Mouse (Mus musculus): Measurements from ENCODE around the gene Slc24a1. TPM values are rescaled to one million over a fixed set of nuclear protein-coding genes. Genes with fewer than 3 reads are reported as not detected.

Slc24a1 gene
- polyA plus RNA-seq, 1 experiment from 2014 or later = 0.07 TPM

- Histone ChIP-seq H3K9me3 (ENCODE audit: control insufficient read depth, low read length) (no peaks in the 10 kb centered on the region), H3K4me1 (ENCODE audit: control insufficient read depth, insufficient read depth, low read length) (peaks cover 5% of the 10 kb centered on the region; the same call in 1 of the 2 replicates), H3K9ac (ENCODE audit: low read length) (peak overlapping the region; percentile 17; the same call in 1 of the 2 replicates), H3K36me3 (ENCODE audit: control insufficient read depth, insufficient read depth, low read length) (no peaks in the 10 kb centered on the region), H3K27me3 (ENCODE audit: control insufficient read depth, insufficient read depth, low read length) (peaks cover 6% of the 10 kb centered on the region; the same call in 1 of the 2 replicates), H3K4me3 (ENCODE audit: low read depth, low read length) (no peak overlapping the region), H3K27ac (replicated peaks; ENCODE audit: low read depth, low read length) (no peak overlapping the region), H3K4me2 (ENCODE audit: low read depth, severe bottlenecking) (peak overlapping the region; percentile 34)
- 10% methylated on average over 11 of the region's 11 CpGs for WGBS
- ATAC-seq (ENCODE audit: insufficient number of reproducible peaks, low FRiP score, low TSS enrichment, low read depth) = no peak
- peak; percentile 39 for DNase-seq (ENCODE audit: low spot score)
Observed at GRCm38 (mm10) chr9:64943997-64944396, 7.4 kb downstream of the Slc24a1 start.

- no peak overlapping the region for H3K4me2 ChIP-seq (ENCODE audit: low read depth, severe bottlenecking)
- no peak for DNase-seq (ENCODE audit: low spot score)
- ATAC-seq (ENCODE audit: insufficient number of reproducible peaks, low FRiP score, low TSS enrichment, low read depth) = no peak
Observed at GRCm38 (mm10) chr9:64941650-64942049, 9.8 kb downstream of the Slc24a1 start.

GRCm38 (mm10) chr9:64940731-64941346, 10.6 kb downstream of the Slc24a1 start:
- Histone ChIP-seq H3K36me3 (ENCODE audit: control insufficient read depth, insufficient read depth, low read length) (no peaks in the 10 kb centered on the region), H3K4me3 (ENCODE audit: low read depth, low read length) (no peak overlapping the region), H3K27me3 (ENCODE audit: control insufficient read depth, insufficient read depth, low read length) (peaks cover 6% of the 10 kb centered on the region; the same call in 1 of the 2 replicates), H3K27ac (replicated peaks; ENCODE audit: low read depth, low read length) (no peak overlapping the region), H3K4me1 (ENCODE audit: control insufficient read depth, insufficient read depth, low read length) (peaks cover 5% of the 10 kb centered on the region; the same call in 1 of the 2 replicates), H3K9me3 (ENCODE audit: control insufficient read depth, low read length) (no peaks in the 10 kb centered on the region), H3K4me2 (ENCODE audit: low read depth, severe bottlenecking) (no peak overlapping the region), H3K9ac (ENCODE audit: low read length) (no peak overlapping the region)
- WGBS = 62% methylated on average over 11 of the region's 11 CpGs
- DNase-seq (ENCODE audit: low spot score) (no peak), ATAC-seq (ENCODE audit: insufficient number of reproducible peaks, low FRiP score, low TSS enrichment, low read depth) (no peak)

More at GRCm38 (mm10) chr9:64941650-64942049, 9.8 kb downstream of the Slc24a1 start:
- no peaks in the 10 kb centered on the region for H3K9me3 ChIP-seq (ENCODE audit: control insufficient read depth, low read length)
- no peaks in the 10 kb centered on the region for H3K36me3 ChIP-seq (ENCODE audit: control insufficient read depth, insufficient read depth, low read length)
- peaks cover 5% of the 10 kb centered on the region; the same call in 1 of the 2 replicates for H3K4me1 ChIP-seq (ENCODE audit: control insufficient read depth, insufficient read depth, low read length)
- H3K9ac ChIP-seq (ENCODE audit: low read length) = no peak overlapping the region
- peaks cover 6% of the 10 kb centered on the region; the same call in 1 of the 2 replicates for H3K27me3 ChIP-seq (ENCODE audit: control insufficient read depth, insufficient read depth, low read length)
- H3K27ac ChIP-seq (replicated peaks; ENCODE audit: low read depth, low read length) = no peak overlapping the region
- 92% methylated on average over 4 of the region's 4 CpGs for WGBS
- no peak overlapping the region for H3K4me3 ChIP-seq (ENCODE audit: low read depth, low read length)

- Histone ChIP-seq H3K9ac (ENCODE audit: low read length) (no peak overlapping the region), H3K4me1 (ENCODE audit: control insufficient read depth, insufficient read depth, low read length) (peaks cover 5% of the 10 kb centered on the region; the same call in 1 of the 2 replicates), H3K9me3 (ENCODE audit: control insufficient read depth, low read length) (no peaks in the 10 kb centered on the region), H3K4me3 (ENCODE audit: low read depth, low read length) (no peak overlapping the region), H3K36me3 (ENCODE audit: control insufficient read depth, insufficient read depth, low read length) (no peaks in the 10 kb centered on the region), H3K4me2 (ENCODE audit: low read depth, severe bottlenecking) (no peak overlapping the region), H3K27ac (replicated peaks; ENCODE audit: low read depth, low read length) (no peak overlapping the region), H3K27me3 (ENCODE audit: control insufficient read depth, insufficient read depth, low read length) (peaks cover 3% of the 10 kb centered on the region; the same call in 1 of the 2 replicates)
- ATAC-seq (ENCODE audit: insufficient number of reproducible peaks, low FRiP score, low TSS enrichment, low read depth) (no peak), DNase-seq (ENCODE audit: low spot score) (no peak)
- WGBS = 84% methylated on average over 2 of the region's 2 CpGs
Observed at GRCm38 (mm10) chr9:64939790-64940189, 11.6 kb downstream of the Slc24a1 start.

- peaks cover 3% of the 10 kb centered on the region; the same call in 1 of the 2 replicates for H3K27me3 ChIP-seq (ENCODE audit: control insufficient read depth, insufficient read depth, low read length)
- WGBS = 64% methylated on average over 4 of the region's 4 CpGs
- H3K36me3 ChIP-seq (ENCODE audit: control insufficient read depth, insufficient read depth, low read length) = no peaks in the 10 kb centered on the region
- no peak overlapping the region for H3K4me2 ChIP-seq (ENCODE audit: low read depth, severe bottlenecking)
- no peak overlapping the region for H3K27ac ChIP-seq (replicated peaks; ENCODE audit: low read depth, low read length)
- DNase-seq (ENCODE audit: low spot score) = no peak
- H3K9ac ChIP-seq (ENCODE audit: low read length) = no peak overlapping the region
- no peak overlapping the region for H3K4me3 ChIP-seq (ENCODE audit: low read depth, low read length)
- no peaks in the 10 kb centered on the region for H3K9me3 ChIP-seq (ENCODE audit: control insufficient read depth, low read length)
- no peak for ATAC-seq (ENCODE audit: insufficient number of reproducible peaks, low FRiP score, low TSS enrichment, low read depth)
- H3K4me1 ChIP-seq (ENCODE audit: control insufficient read depth, insufficient read depth, low read length) = peaks cover 7% of the 10 kb centered on the region; the same call in 1 of the 2 replicates
Observed at GRCm38 (mm10) chr9:64939281-64939680, 12.1 kb downstream of the Slc24a1 start.

GRCm38 (mm10) chr9:64938535-64938934, 12.9 kb downstream of the Slc24a1 start:
- Histone ChIP-seq H3K27ac (replicated peaks; ENCODE audit: low read depth, low read length) (no peak overlapping the region), H3K9ac (ENCODE audit: low read length) (no peak overlapping the region), H3K4me1 (ENCODE audit: control insufficient read depth, insufficient read depth, low read length) (peaks cover 12% of the 10 kb centered on the region; the same call in 1 of the 2 replicates), H3K4me2 (ENCODE audit: low read depth, severe bottlenecking) (no peak overlapping the region), H3K36me3 (ENCODE audit: control insufficient read depth, insufficient read depth, low read length) (no peaks in the 10 kb centered on the region), H3K9me3 (ENCODE audit: control insufficient read depth, low read length) (no peaks in the 10 kb centered on the region), H3K27me3 (ENCODE audit: control insufficient read depth, insufficient read depth, low read length) (no peaks in the 10 kb centered on the region), H3K4me3 (ENCODE audit: low read depth, low read length) (no peak overlapping the region)
- WGBS = 81% methylated on average over 5 of the region's 5 CpGs
- DNase-seq (ENCODE audit: low spot score) (no peak), ATAC-seq (ENCODE audit: insufficient number of reproducible peaks, low FRiP score, low TSS enrichment, low read depth) (no peak)

- H3K27me3 ChIP-seq (ENCODE audit: control insufficient read depth, insufficient read depth, low read length) = no peaks in the 10 kb centered on the region
- no peak overlapping the region for H3K4me2 ChIP-seq (ENCODE audit: low read depth, severe bottlenecking)
- H3K4me3 ChIP-seq (ENCODE audit: low read depth, low read length) = no peak overlapping the region
- 62% methylated on average over 5 of the region's 5 CpGs for WGBS
- H3K9me3 ChIP-seq (ENCODE audit: control insufficient read depth, low read length) = no peaks in the 10 kb centered on the region
- H3K4me1 ChIP-seq (ENCODE audit: control insufficient read depth, insufficient read depth, low read length) = peaks cover 12% of the 10 kb centered on the region; the same call in 1 of the 2 replicates
- no peak overlapping the region for H3K9ac ChIP-seq (ENCODE audit: low read length)
- no peak for DNase-seq (ENCODE audit: low spot score)
- no peak for ATAC-seq (ENCODE audit: insufficient number of reproducible peaks, low FRiP score, low TSS enrichment, low read depth)
- no peaks in the 10 kb centered on the region for H3K36me3 ChIP-seq (ENCODE audit: control insufficient read depth, insufficient read depth, low read length)
- no peak overlapping the region for H3K27ac ChIP-seq (replicated peaks; ENCODE audit: low read depth, low read length)
Observed at GRCm38 (mm10) chr9:64937491-64937890, 13.9 kb downstream of the Slc24a1 start.

- Histone ChIP-seq H3K36me3 (ENCODE audit: control insufficient read depth, insufficient read depth, low read length) (no peaks in the 10 kb centered on the region), H3K27ac (replicated peaks; ENCODE audit: low read depth, low read length) (no peak overlapping the region), H3K4me2 (ENCODE audit: low read depth, severe bottlenecking) (no peak overlapping the region), H3K9ac (ENCODE audit: low read length) (no peak overlapping the region), H3K27me3 (ENCODE audit: control insufficient read depth, insufficient read depth, low read length) (no peaks in the 10 kb centered on the region), H3K4me3 (ENCODE audit: low read depth, low read length) (no peak overlapping the region), H3K4me1 (ENCODE audit: control insufficient read depth, insufficient read depth, low read length) (peaks cover 12% of the 10 kb centered on the region; the same call in 1 of the 2 replicates), H3K9me3 (ENCODE audit: control insufficient read depth, low read length) (no peaks in the 10 kb centered on the region)
- DNase-seq (ENCODE audit: low spot score) (peak; percentile 62), ATAC-seq (ENCODE audit: insufficient number of reproducible peaks, low FRiP score, low TSS enrichment, low read depth) (no peak)
- 8% methylated on average over 6 of the region's 6 CpGs for WGBS
Observed at GRCm38 (mm10) chr9:64936508-64936907, 14.9 kb downstream of the Slc24a1 start.
